Comparison of ENCODE assay signal across 9 mouse cellular contexts in the genomic region with DNA sequence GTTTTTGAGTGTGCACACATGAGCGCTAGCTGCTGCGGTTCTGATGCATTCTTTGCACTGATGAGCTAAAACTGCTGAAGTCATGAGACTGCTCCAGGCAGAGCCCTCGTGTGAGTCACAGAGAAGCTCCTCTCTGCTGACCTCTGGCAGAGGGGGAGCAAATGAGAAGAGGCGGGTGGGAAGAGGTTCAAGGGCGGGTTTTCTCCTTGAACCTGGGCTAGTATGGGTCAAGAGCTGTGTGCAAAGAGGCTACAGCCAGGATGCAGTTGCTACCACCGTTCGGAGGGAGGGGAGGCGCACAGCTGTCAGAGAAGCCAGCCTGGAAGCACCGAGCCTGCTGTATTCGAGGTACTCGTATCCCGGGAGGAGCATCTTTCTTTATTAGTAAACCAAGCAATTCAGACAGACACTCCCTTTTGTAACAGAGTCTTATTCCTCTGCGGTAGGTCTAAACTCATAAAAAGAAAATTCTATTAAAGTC. TPM values are rescaled to one million over a fixed set of nuclear protein-coding genes. Genes with fewer than 3 reads are reported as not detected.
DNase-seq lines count a peak whose midpoint lies in the region; ATAC-seq lines count a peak whose summit lies in the region.
"Had no signal": no experiment of that assay in that cellular context is flagged by ENCODE, and none has a peak within 500 bp of the region (broad histone marks: within the 10 kb centered on the region; RNA-seq: fewer than 3 reads in every experiment).

A gene (plus strand): TSS at position 156 of the 481 bp plus-strand sequence.

- no peak within 1 kb of the TSS for H3K4me3 ChIP-seq in kidney, embryonic 16.5 days (ENCODE audit: low read length)
- H3K4me3 ChIP-seq in hindbrain, embryonic 16.5 days (ENCODE audit: low read length) = no peak within 1 kb of the TSS
- H3K4me3 ChIP-seq in neural tube, embryonic 11.5 days (ENCODE audit: low read depth, low read length) = no peak within 1 kb of the TSS
- no peak within 1 kb of the TSS for H3K4me3 ChIP-seq in forebrain, embryonic 13.5 days

- H3K9me3 ChIP-seq in kidney, embryonic 16.5 days (ENCODE audit: low read length) = no peaks in the 10 kb centered on the region
- no peaks in the 10 kb centered on the region for H3K9me3 ChIP-seq in hindbrain, embryonic 16.5 days (ENCODE audit: control insufficient read depth, low read length)
- no peaks in the 10 kb centered on the region for H3K9me3 ChIP-seq in neural tube, embryonic 11.5 days (ENCODE audit: control insufficient read depth, low read length)
- H3K9me3 ChIP-seq in forebrain, embryonic 13.5 days (replicated peaks) = no peaks in the 10 kb centered on the region

- H3K27me3 ChIP-seq in kidney, embryonic 16.5 days (ENCODE audit: insufficient read depth, low read length) = no peaks in the 10 kb centered on the region
- H3K27me3 ChIP-seq in hindbrain, embryonic 16.5 days (replicated peaks; ENCODE audit: control insufficient read depth, insufficient read depth, low read length) = no peaks in the 10 kb centered on the region
- no peaks in the 10 kb centered on the region for H3K27me3 ChIP-seq in neural tube, embryonic 11.5 days (ENCODE audit: control insufficient read depth, insufficient read depth, low read length)
- H3K27me3 ChIP-seq in forebrain, embryonic 13.5 days = 0 out of 2 replicates have a peak, but pooled peaks cover 8% of the 10 kb centered on the region

- no peak for DNase-seq in kidney, adult 11 months
- peak; percentile 23 to 29 for DNase-seq in adrenal gland, adult 18-20 months (ENCODE audit: low spot score in 2 of 2)
- peak; percentile 27 for DNase-seq in neural tube, embryonic 11.5 days (ENCODE audit: low spot score)
- no peak for DNase-seq in right cerebral cortex, postnatal 36 days (ENCODE audit: low spot score in 2 of 2)

- H3K4me2 ChIP-seq in kidney, embryonic 16.5 days (replicated peaks; ENCODE audit: low read depth, low read length) = peak within 1 kb of the TSS; percentile 41
- H3K4me2 ChIP-seq in hindbrain, embryonic 16.5 days (ENCODE audit: low read length) = peak within 1 kb of the TSS; percentile 31
- H3K4me2 ChIP-seq in neural tube, embryonic 11.5 days (ENCODE audit: low read depth) = no peak within 1 kb of the TSS
- no peak within 1 kb of the TSS for H3K4me2 ChIP-seq in forebrain, embryonic 13.5 days

- peak; percentile 75 for ATAC-seq in kidney, embryonic 16.5 days (ENCODE audit: low FRiP score, low TSS enrichment)
- ATAC-seq in hindbrain, embryonic 16.5 days = peak; percentile 53; the same call in 1 of the 2 replicates
- no peak for ATAC-seq in neural tube, embryonic 11.5 days (ENCODE audit: insufficient read depth, low FRiP score, low TSS enrichment)
- no peak for ATAC-seq in forebrain, embryonic 13.5 days
- no peak for ATAC-seq in erythroid progenitor cell, adult 5-6 weeks (replicated peaks; ENCODE audit: low FRiP score, poor library complexity, severe bottlenecking)

- H3K36me3 ChIP-seq in kidney, embryonic 16.5 days (ENCODE audit: insufficient read depth, low read length) = no peaks in the 10 kb centered on the region
- H3K36me3 ChIP-seq in hindbrain, embryonic 16.5 days (ENCODE audit: control insufficient read depth, insufficient read depth, low read length) = no peaks in the 10 kb centered on the region
- H3K36me3 ChIP-seq in neural tube, embryonic 11.5 days (ENCODE audit: control insufficient read depth, insufficient read depth, low read length) = no peaks in the 10 kb centered on the region
- no peaks in the 10 kb centered on the region for H3K36me3 ChIP-seq in forebrain, embryonic 13.5 days (ENCODE audit: poor library complexity, severe bottlenecking)

- WGBS in kidney, embryonic 16.5 days = 7% methylated on average over 13 of the region's 13 CpGs
- 12% methylated on average over 13 of the region's 13 CpGs for WGBS in hindbrain, embryonic 16.5 days
- WGBS in neural tube, embryonic 11.5 days = 13% methylated on average over 13 of the region's 13 CpGs
- WGBS in forebrain, embryonic 13.5 days = 24% methylated on average over 13 of the region's 13 CpGs

- 0 out of 2 replicates have a peak within 1 kb of the TSS, but pooled peaks have one; percentile 7 for H3K9ac ChIP-seq in kidney, embryonic 16.5 days (replicated peaks; ENCODE audit: low read length)
- H3K9ac ChIP-seq in hindbrain, embryonic 16.5 days (ENCODE audit: low read depth, low read length) = no peak within 1 kb of the TSS; the same call in 1 of the 2 replicates
- no peak within 1 kb of the TSS for H3K9ac ChIP-seq in neural tube, embryonic 11.5 days (ENCODE audit: low read length)
- no peak within 1 kb of the TSS for H3K9ac ChIP-seq in forebrain, embryonic 13.5 days
- H3K9ac ChIP-seq: liver, embryonic 14.5 days had no signal

- peak within 1 kb of the TSS; percentile 43; the same call in 1 of the 2 replicates for H3K27ac ChIP-seq in kidney, embryonic 16.5 days (ENCODE audit: low read length)
- no peak within 1 kb of the TSS for H3K27ac ChIP-seq in hindbrain, embryonic 16.5 days (ENCODE audit: low read depth, low read length)
- no peak within 1 kb of the TSS for H3K27ac ChIP-seq in neural tube, embryonic 11.5 days (ENCODE audit: low read depth, low read length)
- H3K27ac ChIP-seq in forebrain, embryonic 13.5 days = no peak within 1 kb of the TSS
- H3K27ac ChIP-seq: liver, embryonic 14.5 days had no signal

- peaks cover 22% of the 10 kb centered on the region for H3K4me1 ChIP-seq in kidney, embryonic 16.5 days (ENCODE audit: insufficient read depth, low read length)
- peaks cover 7% of the 10 kb centered on the region for H3K4me1 ChIP-seq in hindbrain, embryonic 16.5 days (ENCODE audit: control insufficient read depth, insufficient read depth, low read depth, low read length)
- peaks cover 9% of the 10 kb centered on the region for H3K4me1 ChIP-seq in neural tube, embryonic 11.5 days (ENCODE audit: control insufficient read depth, insufficient read depth, low read length)
- peaks cover 3% of the 10 kb centered on the region for H3K4me1 ChIP-seq in forebrain, embryonic 13.5 days

RNA-seq across cellular contexts. Expression of the gene that starts here (rescaled TPM):
- polyA plus RNA-seq in kidney, embryonic 16.5 days (2015; fragmentation: Nextera tagmentation; extraction: Ambion mirVana) = 0.76 and 1.4 TPM in 2 replicates
- total RNA-seq in adrenal gland, adult 18-20 months (2021) = under 1 TPM in 1 of 2 experiments, not detected in 1; 0.33 TPM
- 1.4 and 2.0 TPM in 2 replicates for polyA plus RNA-seq in hindbrain, embryonic 16.5 days (2015; fragmentation: Nextera tagmentation; extraction: Ambion mirVana)
- 0.31 and 0.89 TPM in 2 replicates for polyA plus RNA-seq in neural tube, embryonic 11.5 days (2014; fragmentation: Nextera tagmentation; extraction: Ambion mirVana)
- 0.11 and 0.39 TPM in 2 replicates for polyA plus RNA-seq in forebrain, embryonic 13.5 days (2015; fragmentation: Nextera tagmentation; extraction: Ambion mirVana)
- not detected in 2 replicates for total RNA-seq in erythroid progenitor cell, adult 5-6 weeks (2015; ENCODE audit: low replicate concordance)
- not detected in 2 replicates for total RNA-seq in erythroid progenitor cell, adult 5-6 weeks (2017; ENCODE audit: low replicate concordance)
- polyA plus RNA-seq: liver, embryonic 14.5 days had no signal

Comparison
In these comparisons a context has a peak if more than half of its experiments do, and no peak if none do; other contexts are left out.
1. Peak in DNase-seq in adrenal gland, adult 18-20 months; RNA of the gene not detected or under 1 TPM.
2. Peak in DNase-seq in neural tube, embryonic 11.5 days; RNA of the gene not detected or under 1 TPM.
3. ATAC-seq: peak in kidney, embryonic 16.5 days (single experiment) and hindbrain, embryonic 16.5 days (single experiment); none in neural tube, embryonic 11.5 days (single experiment), forebrain, embryonic 13.5 days (single experiment) and erythroid progenitor cell, adult 5-6 weeks (single experiment).
4. H3K4me2 ChIP-seq: peak in kidney, embryonic 16.5 days (single experiment) and hindbrain, embryonic 16.5 days (single experiment); none in neural tube, embryonic 11.5 days (single experiment) and forebrain, embryonic 13.5 days (single experiment).